Mouse (Mus musculus) mouse embryonic stem cell (cell line): ENCODE data around the gene Mymx.

ENCODE experiments used
- in situ Hi-C, 2 experiments: fragments of 300-500 bp; cut with MboI; formaldehyde crosslinking; loops; 1 replicate in 1 of 2; 3 replicates in 1 of 2; pipeline ENCODE4 v1.14.3; 2019 to 2020; ENCODE audit warnings: low sequenced_read_pairs in 2 of 2, low pct_unique_long_range_greater_than_20kb in 1 of 2, mixed read lengths in 1 of 2; ENCODE audit not compliant: unreplicated experiment in 1 of 2

Mymx gene

DNA sequence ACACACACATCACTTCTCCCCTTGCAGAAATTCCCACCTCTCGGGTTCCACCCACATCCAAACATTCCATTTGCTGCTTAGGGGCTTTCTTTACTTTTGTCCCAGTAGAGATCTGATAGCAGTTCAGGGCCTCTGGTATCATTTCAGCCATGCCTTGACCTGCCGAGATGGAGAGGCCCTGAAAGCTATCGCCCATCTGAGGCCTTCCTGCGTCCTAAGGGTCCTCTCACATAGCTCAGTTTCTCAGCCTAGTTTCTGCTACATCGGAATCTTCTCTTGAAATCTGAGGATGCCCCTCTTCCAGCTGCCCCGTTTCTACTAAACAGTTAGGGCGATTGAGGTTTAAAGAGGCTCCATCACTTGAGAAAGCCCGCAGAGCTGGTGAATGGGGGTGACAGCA, 7.7 kb downstream of the Mymx start:
- in situ Hi-C loops, result no loop called here

DNA sequence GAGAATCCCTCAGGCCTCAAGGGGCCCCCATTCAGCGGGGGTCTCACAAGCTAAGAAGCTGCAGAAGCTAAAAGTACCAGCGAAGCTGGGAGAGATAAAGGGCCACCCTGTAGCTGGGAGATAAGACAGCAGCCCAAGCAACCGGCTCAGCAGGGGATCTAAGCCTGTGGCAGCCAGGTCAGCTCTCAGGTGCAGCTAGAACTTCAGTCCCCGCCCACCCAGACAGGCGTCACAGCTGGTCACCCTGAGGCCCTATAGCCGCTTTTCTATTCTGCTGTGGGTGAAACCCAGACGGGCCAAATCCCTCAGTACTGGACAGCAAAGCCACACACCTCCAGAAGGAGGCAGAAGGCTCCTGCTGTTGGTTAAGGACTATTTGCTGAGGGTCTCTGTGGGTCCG, 8.4 kb downstream of the Mymx start:
- in situ Hi-C loops, result no loop called here

DNA sequence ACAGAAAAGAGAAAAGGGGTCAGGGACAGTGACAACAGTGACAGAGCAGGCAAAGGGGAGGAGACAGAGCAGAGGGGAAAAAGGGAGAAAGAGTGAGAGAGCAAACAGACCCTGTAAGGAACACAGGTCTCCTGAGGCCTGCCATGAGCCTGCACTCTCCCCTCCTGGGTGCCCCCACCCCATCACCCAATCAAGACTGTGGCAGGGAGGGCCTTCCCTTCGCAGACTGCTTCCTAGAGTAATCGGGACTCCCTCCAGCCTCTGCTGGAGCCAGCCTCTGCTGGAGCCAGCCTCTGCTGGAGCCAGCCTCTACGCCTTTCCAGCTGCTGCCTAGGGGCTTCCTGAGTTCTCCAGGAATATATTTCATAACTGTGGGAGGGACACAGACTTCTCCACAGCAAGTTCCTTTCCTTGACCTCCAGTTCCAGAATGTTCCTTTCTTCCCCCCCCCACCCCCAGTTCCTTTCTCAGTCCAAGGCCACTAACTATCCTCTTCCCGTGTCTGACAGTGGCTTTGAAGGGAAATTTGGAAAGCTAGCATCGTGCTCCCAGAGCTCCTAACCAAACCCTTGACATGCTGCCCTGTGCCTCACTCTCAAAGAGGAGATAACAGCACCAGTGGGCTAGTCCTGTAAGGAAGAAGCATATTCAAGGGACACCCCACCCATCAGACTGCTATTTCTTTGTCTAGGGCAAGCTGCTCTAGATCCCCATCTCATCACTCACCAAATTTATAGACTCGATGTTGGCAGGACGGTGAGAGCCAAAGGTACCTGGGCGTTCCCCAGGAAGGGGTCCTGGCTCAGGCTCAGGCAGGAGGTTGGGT, 9.1 kb downstream of the Mymx start:
- in situ Hi-C loops, result no loop called here

DNA sequence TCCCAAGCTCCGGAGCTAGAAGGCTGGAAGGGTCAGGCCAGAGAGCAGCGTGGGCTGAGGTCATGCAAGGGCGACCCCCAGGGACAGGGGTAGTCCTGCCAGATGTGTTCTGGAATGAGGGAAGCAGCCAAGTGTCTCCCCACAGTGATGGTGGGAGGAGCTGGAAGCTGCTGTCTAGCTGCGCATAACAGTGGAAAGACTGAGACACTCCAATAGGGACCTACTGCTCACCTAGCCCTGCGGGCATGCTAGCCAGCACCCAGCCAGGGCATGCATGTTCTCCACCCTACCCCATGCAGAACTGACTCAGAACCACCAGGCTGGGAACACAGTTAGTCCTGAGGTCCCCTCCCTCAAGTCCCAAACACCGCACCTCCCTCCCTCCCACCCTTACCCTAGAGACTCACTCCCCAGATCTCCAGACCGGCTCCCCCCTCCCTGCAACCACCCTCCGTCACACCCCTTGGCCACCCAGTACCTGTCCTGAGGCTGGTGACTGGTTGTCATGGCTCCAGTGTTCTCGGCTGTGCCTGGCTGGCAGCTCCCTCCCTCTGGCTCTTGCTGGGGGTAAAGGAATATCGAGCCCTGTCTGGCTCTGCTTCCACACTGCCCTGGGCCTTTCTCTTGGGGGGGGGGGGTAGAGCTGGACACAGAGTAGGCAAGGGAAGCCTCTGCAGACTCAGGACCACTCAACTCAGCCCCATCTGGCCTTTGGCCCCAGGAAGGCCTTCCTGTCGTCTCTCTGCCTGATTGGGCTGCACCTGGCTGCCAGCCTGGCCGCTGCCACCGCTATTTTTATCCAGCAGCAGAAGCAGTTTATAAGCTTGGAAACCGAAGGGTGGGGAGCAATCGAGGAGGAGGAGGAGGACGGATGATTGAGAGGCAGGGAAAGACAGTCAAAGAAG, 9.9 kb downstream of the Mymx start:
- in situ Hi-C loops, result no loop called here

DNA sequence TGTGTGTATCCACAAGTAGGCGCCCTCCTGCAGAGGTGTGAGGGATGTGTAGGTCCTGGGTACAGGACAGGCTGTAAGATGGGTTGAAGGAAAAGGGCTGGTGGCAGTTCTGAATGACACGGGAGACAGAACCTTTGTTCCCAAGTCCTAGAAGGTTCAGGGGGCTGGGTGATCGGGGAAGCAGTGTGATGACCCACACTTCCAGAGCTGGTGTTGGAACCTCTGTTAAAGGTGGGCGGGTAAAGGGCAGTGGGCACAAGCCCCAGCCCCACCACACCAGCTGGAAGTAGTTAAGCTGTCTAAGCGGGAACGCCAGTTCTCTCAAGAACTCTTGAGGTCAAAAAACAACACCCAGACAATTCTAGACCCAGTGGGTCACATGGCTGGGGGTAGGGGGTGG, 11.5 kb downstream of the Mymx start:
- in situ Hi-C loops, result no loop called here

DNA sequence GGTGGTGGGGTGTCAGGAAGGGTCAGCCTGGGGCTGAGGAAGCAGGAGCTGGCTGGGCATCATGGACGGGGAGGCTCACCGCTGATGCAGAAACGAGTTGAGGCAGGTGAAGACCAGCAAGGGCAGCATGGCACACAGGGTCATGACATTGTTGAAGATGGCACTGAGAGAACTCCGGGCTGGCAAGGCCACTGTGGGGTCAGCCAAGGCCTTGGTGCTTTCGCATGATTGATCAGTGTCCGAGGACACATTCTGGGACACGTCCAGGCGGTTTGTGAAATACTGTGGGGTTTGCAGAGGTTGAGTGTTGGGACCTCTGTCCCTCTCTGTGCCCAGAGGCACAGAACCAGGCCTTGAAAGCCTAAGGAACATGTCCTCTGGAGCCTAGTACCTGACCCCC, 12.1 kb downstream of the Mymx start:
- in situ Hi-C loops, result loop anchor here (5.0 kb wide), 2 partner anchors 37 to 62 kb away; no protein-coding TSS in a partner anchor

DNA sequence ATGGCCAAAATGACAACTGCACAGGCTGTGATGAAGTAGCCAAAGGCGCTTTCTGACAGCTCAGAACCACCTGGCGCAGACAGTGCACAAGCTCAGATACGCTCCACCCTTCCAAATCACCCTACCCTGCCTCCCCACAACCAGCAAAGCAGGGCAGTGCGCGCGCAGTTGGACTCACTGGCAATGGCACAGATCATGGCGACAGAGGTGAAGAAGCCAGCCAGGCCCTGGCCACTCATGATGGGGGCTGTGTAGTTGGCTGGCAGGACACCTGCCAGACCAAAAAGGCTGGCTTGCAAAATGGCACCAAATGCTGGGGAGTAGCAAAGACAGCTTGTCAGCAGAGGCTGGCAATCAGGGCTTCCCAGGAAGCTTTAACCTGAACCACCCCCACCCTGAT, 12.7 kb downstream of the Mymx start:
- in situ Hi-C loops, result loop anchor here (5.0 kb wide), 2 partner anchors 38 to 63 kb away; no protein-coding TSS in a partner anchor

DNA sequence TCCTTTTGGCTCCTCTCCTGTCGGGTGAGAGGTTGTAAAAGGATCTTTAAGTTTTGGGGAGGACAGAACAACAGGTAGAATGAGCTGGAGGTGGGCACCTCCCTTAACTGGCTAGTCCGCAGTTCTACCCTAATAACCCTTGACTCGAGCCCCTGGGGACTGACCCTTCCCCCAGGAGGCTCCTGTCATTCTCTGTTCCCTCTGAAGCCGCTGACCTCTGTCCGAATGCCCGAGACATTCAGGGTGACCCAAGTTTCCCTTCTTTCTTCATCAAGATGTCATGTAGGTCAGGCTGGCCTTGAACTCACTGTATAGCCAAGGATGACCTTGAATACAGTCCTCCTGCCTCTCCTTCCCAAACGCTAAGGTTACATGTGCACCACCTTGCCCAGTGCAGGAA, 13.5 kb downstream of the Mymx start:
- in situ Hi-C loops, result loop anchor here (5.0 kb wide), 2 partner anchors 39 to 64 kb away; no protein-coding TSS in a partner anchor

DNA sequence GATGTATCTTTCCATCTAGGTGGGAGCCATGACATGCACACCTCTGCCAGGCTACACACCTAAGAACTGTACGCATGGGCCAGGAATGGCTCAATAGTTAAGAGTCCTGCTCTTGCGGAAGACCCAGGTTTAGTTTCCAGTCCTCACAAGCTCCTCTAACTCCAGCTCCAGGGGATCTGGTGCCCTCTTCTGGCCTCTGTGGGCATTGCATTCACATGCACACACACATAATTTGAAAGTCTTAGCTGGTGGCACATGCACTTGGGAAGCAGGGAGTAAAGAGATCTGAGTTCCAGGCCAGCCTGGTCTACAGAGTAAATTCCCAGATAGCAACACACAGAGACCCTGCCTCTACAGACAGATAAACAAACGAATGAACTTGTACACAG, 15.5 kb downstream of the Mymx start:
- in situ Hi-C loops, result loop anchor here (5.0 kb wide), 2 partner anchors 41 to 66 kb away; no protein-coding TSS in a partner anchor

DNA sequence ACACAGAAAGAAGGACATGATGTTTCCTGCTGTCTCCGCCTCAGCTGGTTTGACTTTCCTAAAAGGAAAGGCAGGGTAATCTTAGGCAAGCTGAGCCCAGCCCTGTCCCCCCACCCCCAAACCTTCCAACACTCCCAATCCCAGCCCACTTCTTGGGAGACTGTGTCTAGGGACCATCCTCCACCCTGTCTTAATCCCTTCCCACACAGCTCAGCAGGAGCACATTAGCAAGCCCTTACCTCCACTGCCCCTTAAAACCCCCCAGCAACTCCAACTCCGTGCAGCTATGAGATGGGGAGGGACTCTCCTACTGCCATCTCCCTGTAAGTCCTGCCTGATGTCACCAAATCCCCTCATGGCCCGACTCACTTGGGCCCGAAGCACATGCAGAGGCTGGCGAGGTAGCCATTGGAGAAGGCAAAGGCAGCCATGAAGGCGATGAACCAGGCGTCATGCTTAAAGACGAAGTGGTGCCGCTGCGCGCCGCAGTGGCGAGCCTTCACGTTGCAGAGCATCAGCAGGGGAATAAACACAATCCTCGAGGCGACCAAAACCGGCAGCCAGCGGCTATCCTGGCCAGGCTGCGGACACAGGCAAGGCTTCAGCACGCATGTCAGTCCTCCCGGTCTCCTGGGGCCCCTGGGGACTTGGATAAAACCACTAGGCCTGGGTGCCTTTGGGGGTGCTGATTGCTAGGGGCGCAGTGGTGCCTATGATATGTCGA, 16.0 kb downstream of the Mymx start:
- in situ Hi-C loops, result loop anchor here (5.0 kb wide), 2 partner anchors 41 to 66 kb away; no protein-coding TSS in a partner anchor

DNA sequence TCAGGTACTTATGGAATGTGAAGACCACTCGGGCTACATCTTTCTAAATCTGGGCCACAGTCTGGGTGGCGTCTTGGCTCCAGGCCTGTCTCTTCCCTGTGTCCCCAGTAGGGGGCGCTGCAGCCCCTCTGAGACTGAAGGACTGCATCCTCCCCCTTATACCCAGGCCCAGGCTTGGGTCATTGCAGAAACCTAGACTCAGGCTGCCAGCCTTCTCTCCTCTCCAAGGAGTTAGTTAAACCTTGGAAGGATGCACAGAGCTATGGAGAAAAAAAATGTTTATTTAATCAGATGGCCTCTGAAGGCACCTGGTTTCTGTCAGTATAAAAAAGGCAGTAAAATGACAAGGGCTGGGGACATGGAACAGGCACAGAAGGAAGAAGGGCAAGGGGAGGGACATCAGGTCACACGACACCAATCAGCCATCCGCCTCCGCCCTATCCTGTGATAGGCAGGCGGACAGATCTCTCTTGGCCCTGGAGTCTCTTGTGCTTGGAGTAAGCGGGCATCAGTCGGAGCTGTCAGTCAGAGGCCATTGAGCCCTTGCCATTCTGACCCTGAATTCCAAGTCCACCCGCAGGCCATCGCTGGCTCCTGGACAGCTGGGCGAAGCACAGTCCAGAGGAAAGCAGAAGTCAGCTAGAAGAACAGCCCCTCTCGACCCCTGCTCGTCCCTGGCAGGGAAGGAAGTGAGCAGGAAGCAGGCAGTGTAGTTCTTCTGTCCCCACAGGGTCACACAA, 16.8 kb downstream of the Mymx start:
- in situ Hi-C loops, result loop anchor here (5.0 kb wide), 2 partner anchors 42 to 67 kb away; no protein-coding TSS in a partner anchor

DNA sequence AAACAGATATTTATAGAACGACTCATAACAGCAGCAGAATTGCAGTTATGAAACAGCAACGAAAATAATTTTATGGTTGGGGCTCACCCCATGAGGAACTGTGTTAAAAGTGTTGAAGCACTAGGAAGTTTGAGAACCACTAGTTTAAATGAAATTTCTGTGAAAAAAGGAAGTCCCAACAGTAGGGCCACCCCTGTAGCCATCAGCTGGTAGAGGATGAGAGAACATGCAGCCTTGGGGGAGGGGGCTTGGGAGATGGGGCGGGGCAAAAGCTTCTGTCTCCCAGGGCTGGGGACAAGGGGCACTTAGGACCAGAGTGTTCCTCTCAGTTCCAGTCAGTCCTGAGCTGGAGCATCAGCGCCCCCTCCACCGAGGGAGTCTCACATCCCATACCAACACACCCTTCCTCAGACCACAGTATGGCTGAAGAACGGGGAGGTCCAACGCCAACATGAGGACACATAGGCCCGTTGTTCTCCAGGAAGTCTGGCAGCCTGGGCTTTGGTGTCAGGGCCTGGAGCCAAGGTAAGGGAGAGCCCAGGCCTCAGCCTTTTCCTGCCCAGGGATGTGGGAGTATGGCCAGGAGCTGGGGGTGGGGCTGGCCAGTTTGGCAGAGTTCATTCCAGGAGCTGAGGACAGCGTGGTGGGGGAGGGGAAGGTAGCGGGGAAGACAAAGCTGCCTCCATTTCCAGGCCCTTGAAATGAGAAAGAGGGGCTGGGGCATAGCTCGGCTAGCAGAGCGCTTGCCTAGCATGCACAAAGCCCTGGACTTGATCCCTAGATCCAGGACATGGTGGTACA, 17.6 kb downstream of the Mymx start:
- in situ Hi-C loops, result no loop called here

DNA sequence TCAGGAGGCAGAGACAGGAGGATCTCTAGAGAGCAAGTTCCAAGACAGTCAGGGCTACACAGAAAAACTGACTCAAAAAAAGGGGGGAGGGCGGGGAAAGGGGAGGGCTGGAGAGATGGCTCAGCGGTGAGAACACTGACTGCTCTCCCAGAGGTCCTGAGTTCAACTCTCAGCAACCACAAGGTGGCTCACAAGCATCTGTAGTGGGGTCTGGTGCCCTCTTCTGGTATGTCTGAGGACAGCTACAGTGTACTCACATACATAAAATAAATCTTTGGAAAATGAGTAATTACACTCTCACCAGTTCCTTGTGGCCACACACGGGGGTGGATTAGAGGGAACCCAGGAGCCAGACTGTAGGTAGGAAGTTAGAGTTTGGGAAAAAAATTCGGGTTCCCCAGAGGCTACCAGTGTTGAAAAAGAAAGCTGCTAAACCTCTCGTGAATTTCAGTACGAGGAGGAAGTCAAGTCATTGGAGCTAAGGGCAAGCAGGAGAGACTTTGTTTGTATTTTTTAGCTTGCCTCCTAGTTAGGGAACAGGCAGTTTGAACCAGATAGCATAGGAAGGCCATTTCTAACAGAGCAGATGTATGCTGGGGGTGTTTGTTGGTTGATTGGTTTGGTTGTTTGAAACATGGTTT, 19.1 kb downstream of the Mymx start:
- in situ Hi-C loops, result no loop called here

DNA sequence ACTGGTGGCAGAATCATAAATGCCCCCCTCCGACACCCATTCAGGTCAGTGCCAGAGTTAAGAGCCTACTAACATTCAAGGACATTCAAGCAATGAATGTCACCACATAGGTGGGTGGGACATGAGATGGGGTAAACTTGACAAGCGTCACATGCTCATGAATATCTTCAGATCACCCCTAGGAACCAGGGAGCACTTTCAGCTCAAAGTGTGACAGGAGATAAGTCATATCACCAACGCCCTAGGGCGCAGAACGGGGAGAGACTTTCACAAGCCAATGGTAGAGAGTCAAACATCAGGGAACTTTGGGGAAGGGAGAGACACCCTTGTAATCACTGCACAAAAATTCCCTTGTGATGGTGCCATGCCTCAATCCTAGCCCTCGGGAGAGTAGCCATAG, 19.7 kb downstream of the Mymx start:
- in situ Hi-C loops, result no loop called here

DNA sequence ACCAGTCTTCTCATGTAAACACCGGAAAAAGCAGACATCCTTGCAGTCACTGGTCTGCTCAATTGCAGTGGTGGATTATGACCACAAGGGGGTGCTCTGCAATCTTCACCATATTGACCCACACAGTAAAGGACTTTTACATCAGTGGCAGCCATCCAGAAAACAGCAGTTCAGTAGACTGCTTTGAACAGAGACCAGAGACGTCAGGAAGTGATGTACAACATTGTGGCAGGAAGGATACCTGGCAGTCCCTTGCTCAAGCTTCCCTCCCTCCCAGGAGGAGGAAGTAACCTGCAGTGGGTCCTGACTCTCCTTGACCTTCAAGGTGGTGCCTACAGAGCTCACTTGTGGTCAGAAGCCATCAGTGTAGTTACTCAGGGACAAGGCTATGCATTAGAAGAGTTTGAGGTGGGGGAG, 20.3 kb downstream of the Mymx start:
- in situ Hi-C loops, result no loop called here

DNA sequence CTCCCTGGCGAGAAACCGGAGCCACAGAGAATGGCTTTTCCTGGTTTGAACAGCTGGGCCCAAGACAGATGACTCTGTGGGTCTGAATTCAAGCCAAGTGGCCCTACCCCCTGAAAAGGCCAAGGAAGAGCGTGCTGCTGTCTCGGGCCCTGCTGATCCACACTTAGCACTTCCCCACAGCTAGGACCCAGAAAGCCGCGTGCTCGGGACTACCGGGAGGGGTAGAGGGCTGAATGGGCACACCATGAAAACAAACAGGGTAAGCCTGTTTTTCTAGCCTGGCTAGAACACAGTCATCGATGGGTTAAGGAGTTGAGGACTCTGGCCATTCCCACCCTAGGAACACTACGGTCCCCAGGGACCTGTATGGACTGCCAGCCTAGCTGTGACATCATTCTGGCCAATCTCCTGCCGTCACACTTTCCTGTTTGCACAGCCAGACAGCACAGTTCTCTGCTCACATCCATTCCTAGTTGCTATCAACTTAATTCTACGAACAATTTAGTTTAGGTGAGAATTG, 20.9 kb downstream of the Mymx start:
- in situ Hi-C loops, result no loop called here

DNA sequence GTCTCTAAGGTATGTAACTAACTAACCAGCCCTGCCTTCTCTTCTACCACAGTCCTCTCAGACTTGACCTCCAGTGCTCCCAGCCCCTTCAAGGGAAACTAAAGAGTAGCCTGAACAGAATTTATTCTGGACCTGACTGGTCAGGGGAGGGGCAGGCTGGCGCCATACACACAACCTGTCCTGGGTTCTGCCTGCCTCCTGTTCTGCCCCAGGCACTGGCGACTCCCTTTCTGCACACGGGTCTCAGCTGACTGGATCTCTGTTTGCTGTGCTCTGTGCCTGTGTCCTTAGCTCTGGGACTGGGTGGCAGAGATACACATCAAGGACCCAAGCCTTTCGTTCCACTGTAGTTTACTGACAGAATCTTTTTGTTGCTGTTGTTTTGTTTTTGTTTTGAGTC, 22.3 kb downstream of the Mymx start:
- in situ Hi-C loops, result no loop called here
